Mouse (Mus musculus): ENCODE results near the gene Nckap5. TPM values are rescaled to one million over a fixed set of nuclear protein-coding genes. Genes with fewer than 3 reads are reported as not detected.

Nckap5 gene
- polyA plus RNA-seq, 1 experiment from 2014 or later: 16.6 TPM

DNA sequence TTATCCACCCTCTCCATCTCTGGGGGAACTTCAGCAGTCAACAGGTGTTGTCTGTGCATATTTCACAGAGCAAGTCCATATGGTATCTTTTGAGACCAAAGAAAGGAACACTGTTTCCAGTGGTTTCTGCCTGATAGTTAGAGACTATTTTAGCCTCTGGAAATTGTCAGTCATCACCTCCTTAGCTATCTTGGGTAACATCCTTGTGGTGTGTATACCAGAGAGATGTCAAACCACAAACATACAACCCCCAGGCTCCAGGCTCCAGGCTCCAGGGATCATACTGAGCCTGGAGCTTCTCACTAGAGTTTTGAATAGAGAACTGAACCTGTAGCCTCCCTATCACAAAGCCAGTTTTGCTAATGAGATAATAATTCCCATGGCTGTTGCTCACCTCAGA is 252.4 kb downstream of the Nckap5 start:
- Histone ChIP-seq H3K9ac (ENCODE audit: low read length) (no peak overlapping the region), H3K4me1 (ENCODE audit: control insufficient read depth, insufficient read depth, low read length) (peaks cover 12% of the 10 kb centered on the region), H3K36me3 (ENCODE audit: control insufficient read depth, insufficient read depth, low read length) (no peaks in the 10 kb centered on the region), H3K4me2 (ENCODE audit: low read length) (no peak overlapping the region), H3K27me3 (replicated peaks; ENCODE audit: control insufficient read depth, insufficient read depth, low read length) (no peaks in the 10 kb centered on the region), H3K27ac (ENCODE audit: low read depth, low read length) (no peak overlapping the region), H3K9me3 (replicated peaks; ENCODE audit: control insufficient read depth, low read length) (no peaks in the 10 kb centered on the region), H3K4me3 (ENCODE audit: low read depth, low read length) (no peak overlapping the region)
- no peak for DNase-seq (ENCODE audit: low spot score)
- no peak for ATAC-seq

DNA sequence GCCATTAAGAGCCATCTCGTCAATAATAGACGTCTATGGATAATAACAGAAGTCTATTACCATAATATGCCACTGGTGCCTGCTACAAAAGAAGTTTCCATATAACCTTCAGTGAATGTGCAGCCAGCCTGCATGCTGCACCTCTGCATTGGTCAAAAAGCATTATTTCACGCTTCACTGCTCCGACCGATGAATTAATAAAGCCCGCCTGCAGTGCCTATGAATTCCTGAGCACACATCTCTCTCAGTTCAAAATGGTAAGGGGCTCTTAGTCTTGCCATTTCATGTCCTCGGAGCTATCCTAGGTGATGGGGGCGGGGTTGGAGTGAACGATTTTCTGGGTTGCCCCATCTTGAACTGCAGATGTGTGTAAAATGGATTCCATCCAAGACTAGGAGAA is 256.3 kb downstream of the Nckap5 start:
- 22% methylated on average over 9 of the region's 9 CpGs for WGBS
- Histone ChIP-seq H3K36me3 (ENCODE audit: control insufficient read depth, insufficient read depth, low read length) (no peaks in the 10 kb centered on the region), H3K4me3 (ENCODE audit: low read depth, low read length) (no peak overlapping the region), H3K9ac (ENCODE audit: low read length) (no peak overlapping the region), H3K27ac (ENCODE audit: low read depth, low read length) (no peak overlapping the region), H3K4me1 (ENCODE audit: control insufficient read depth, insufficient read depth, low read length) (peaks cover 17% of the 10 kb centered on the region), H3K27me3 (replicated peaks; ENCODE audit: control insufficient read depth, insufficient read depth, low read length) (no peaks in the 10 kb centered on the region), H3K4me2 (ENCODE audit: low read length) (0 out of 2 replicates have a peak overlapping the region, but pooled peaks have one; percentile 13), H3K9me3 (replicated peaks; ENCODE audit: control insufficient read depth, low read length) (no peaks in the 10 kb centered on the region)
- peak; percentile 52 for ATAC-seq
- peak; percentile 52 for DNase-seq (ENCODE audit: low spot score)

DNA sequence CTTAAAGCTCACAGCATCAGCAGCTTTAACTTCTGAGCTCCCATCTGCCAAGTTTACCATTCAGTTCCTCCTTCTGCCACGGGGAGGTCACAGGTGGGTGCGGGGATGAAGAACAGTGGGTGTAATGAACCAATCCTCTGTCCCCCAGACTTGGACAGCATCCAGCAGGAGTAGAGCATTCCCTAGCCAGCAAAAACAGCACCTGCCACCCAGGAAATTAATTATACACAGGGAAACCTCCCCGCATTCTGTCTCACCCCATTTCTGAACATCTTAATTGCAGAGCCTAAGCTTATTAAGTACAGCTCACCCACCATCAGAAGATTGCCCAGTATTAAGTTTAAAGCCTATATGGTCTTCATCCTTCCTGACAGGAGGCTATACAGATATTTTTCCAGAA is 256.9 kb downstream of the Nckap5 start:
- no peaks in the 10 kb centered on the region for H3K27me3 ChIP-seq (replicated peaks; ENCODE audit: control insufficient read depth, insufficient read depth, low read length)
- no peak overlapping the region for H3K9ac ChIP-seq (ENCODE audit: low read length)
- H3K27ac ChIP-seq (ENCODE audit: low read depth, low read length): 0 out of 2 replicates have a peak overlapping the region, but pooled peaks have one; percentile 9
- H3K4me1 ChIP-seq (ENCODE audit: control insufficient read depth, insufficient read depth, low read length): peaks cover 17% of the 10 kb centered on the region
- H3K36me3 ChIP-seq (ENCODE audit: control insufficient read depth, insufficient read depth, low read length): no peaks in the 10 kb centered on the region
- H3K4me2 ChIP-seq (ENCODE audit: low read length): 0 out of 2 replicates have a peak overlapping the region, but pooled peaks have one; percentile 9
- ATAC-seq: peak; percentile 87
- 11% methylated on average over 3 of the region's 3 CpGs for WGBS
- DNase-seq (ENCODE audit: low spot score): peak; percentile 88
- no peak overlapping the region for H3K4me3 ChIP-seq (ENCODE audit: low read depth, low read length)
- H3K9me3 ChIP-seq (replicated peaks; ENCODE audit: control insufficient read depth, low read length): no peaks in the 10 kb centered on the region

DNA sequence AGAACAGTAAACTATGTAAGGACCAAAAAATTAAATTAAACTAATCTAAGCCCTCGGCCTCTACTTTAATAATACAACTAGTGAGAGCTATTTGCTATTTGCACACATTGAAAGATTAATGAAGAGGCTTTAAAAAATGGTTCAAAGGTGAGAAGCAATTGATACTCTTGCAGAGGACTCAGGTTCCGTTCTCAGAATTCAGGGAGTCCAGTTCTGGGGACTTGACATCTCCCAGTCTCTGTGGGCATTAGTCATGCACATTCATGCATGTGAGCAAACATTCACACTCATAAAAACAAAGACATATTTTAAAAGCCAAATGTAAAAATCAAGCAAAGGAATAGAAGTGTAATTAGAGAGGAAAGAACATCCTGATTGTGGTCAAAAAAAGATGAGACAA is 257.5 kb downstream of the Nckap5 start:
- Histone ChIP-seq H3K9me3 (replicated peaks; ENCODE audit: control insufficient read depth, low read length) (no peaks in the 10 kb centered on the region), H3K9ac (ENCODE audit: low read length) (no peak overlapping the region), H3K4me2 (ENCODE audit: low read length) (no peak overlapping the region), H3K27me3 (replicated peaks; ENCODE audit: control insufficient read depth, insufficient read depth, low read length) (no peaks in the 10 kb centered on the region), H3K27ac (ENCODE audit: low read depth, low read length) (no peak overlapping the region), H3K4me1 (ENCODE audit: control insufficient read depth, insufficient read depth, low read length) (peaks cover 17% of the 10 kb centered on the region), H3K36me3 (ENCODE audit: control insufficient read depth, insufficient read depth, low read length) (no peaks in the 10 kb centered on the region), H3K4me3 (ENCODE audit: low read depth, low read length) (no peak overlapping the region)
- no peak for ATAC-seq
- no peak for DNase-seq (ENCODE audit: low spot score)
- 69% methylated on average over 2 of the region's 2 CpGs for WGBS

DNA sequence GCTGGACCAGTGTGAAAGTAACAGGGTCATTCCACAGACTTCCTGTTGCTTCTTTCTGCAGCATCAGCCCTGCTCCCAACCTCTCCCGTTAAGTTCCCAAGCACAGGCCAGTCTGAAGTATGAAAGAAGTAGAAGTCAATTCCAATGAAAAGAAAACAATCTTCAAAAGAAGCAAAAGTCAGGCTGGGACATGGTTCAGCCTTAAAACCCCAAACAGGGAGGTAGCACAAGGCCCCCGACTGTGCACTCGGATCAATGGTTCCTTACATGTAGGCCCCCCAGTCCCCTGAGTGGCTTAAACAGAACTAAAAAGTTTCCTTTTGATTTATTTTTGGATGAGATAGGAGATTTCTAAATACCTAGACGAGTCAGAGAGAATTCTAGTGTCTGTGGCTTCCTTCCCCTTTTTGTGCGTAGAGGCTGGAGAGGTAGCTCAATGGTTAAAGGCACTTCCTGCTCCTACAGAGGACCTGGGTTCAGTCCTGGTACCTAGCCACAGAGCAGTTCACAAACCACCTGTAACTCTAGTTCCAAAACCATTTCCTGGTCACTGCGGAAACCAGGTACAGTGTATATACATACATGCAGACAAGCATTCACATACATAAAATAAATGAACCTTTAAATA is 260.9 kb downstream of the Nckap5 start:
- whole genome bisulfite sequencing: 90% methylated on average over 6 of the region's 6 CpGs
- H3K9ac ChIP-seq (ENCODE audit: low read length): no peak overlapping the region

DNA sequence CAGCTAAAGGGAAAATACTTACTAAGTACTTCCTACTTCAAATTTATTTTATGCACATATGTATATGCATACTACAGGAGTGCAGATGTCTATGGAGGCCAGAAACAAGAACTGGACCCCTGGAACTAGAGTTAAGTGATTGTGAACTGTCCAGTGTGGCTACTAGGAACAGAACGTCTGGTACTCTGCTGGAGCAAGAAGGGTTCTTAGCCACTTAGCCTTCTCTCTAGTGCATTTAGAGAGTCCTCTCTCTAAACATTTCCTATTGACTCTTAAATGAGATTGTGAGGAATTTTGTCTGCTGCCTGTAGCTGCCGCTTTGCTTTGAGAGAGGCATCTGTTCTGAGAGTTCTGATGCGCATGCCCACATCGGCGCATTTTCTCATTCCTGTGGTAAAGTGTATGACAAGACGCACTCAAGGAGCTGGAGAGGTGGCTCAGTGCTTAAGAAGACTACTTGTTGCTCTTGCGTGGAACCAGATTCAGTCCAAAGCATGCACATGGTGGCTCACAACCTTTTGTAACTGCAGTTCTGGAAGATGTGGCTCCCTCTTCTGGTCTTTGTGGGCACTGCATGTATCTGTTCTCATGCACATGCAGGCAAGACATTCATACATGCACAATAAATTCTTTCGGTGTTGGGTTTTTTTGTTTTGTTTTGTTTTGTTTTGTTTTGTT is 261.9 kb downstream of the Nckap5 start:
- Histone ChIP-seq H3K27ac (ENCODE audit: low read depth, low read length) (no peak overlapping the region), H3K36me3 (ENCODE audit: control insufficient read depth, insufficient read depth, low read length) (no peaks in the 10 kb centered on the region), H3K4me1 (ENCODE audit: control insufficient read depth, insufficient read depth, low read length) (peaks cover 8% of the 10 kb centered on the region), H3K9me3 (replicated peaks; ENCODE audit: control insufficient read depth, low read length) (no peaks in the 10 kb centered on the region), H3K9ac (ENCODE audit: low read length) (no peak overlapping the region), H3K27me3 (replicated peaks; ENCODE audit: control insufficient read depth, insufficient read depth, low read length) (no peaks in the 10 kb centered on the region), H3K4me3 (ENCODE audit: low read depth, low read length) (no peak overlapping the region), H3K4me2 (ENCODE audit: low read length) (no peak overlapping the region)
- ATAC-seq (no peak), DNase-seq (ENCODE audit: low spot score) (no peak)
- 92% methylated on average over 8 of the region's 8 CpGs for WGBS

More for the DNA sequence above, 260.9 kb downstream of the Nckap5 start:
- no peak for DNase-seq (ENCODE audit: low spot score)
- no peak overlapping the region for H3K4me3 ChIP-seq (ENCODE audit: low read depth, low read length)
- no peak overlapping the region for H3K27ac ChIP-seq (ENCODE audit: low read depth, low read length)
- no peaks in the 10 kb centered on the region for H3K36me3 ChIP-seq (ENCODE audit: control insufficient read depth, insufficient read depth, low read length)
- ATAC-seq: no peak
- H3K4me1 ChIP-seq (ENCODE audit: control insufficient read depth, insufficient read depth, low read length): peaks cover 17% of the 10 kb centered on the region
- no peaks in the 10 kb centered on the region for H3K9me3 ChIP-seq (replicated peaks; ENCODE audit: control insufficient read depth, low read length)
- no peaks in the 10 kb centered on the region for H3K27me3 ChIP-seq (replicated peaks; ENCODE audit: control insufficient read depth, insufficient read depth, low read length)
- no peak overlapping the region for H3K4me2 ChIP-seq (ENCODE audit: low read length)

DNA sequence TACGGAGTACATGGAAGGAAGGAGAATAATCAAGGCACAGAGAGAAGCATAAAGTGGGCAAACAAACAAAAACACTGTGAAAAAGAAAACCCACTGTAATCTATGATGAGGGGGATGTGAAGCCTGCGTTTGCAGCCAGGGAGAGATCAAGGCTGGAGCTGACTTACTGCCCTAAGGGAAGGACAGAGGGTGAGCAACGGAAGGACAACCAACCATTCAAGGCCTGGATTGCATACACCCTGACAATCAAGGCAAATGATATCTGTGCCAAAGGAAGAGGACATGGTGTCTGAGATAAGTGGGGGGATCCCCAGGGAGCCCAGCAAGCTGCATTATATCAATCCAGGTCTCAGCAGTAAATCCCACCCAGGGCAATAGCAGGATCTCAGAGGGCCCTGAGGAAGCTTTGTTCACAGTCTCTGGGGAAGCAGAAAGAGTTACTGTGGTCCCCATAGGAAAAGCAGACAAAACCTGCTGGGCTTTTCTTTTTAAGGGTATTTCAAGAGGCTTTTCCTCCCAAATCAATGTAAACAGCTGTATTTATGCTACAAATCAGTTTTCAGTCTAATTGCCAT is 265.4 kb downstream of the Nckap5 start:
- no peak for ATAC-seq
- H3K4me3 ChIP-seq (ENCODE audit: low read depth, low read length): no peak overlapping the region
- H3K4me1 ChIP-seq (ENCODE audit: control insufficient read depth, insufficient read depth, low read length): no peaks in the 10 kb centered on the region
- DNase-seq (ENCODE audit: low spot score): no peak
- no peaks in the 10 kb centered on the region for H3K36me3 ChIP-seq (ENCODE audit: control insufficient read depth, insufficient read depth, low read length)
- H3K9me3 ChIP-seq (replicated peaks; ENCODE audit: control insufficient read depth, low read length): no peaks in the 10 kb centered on the region
- no peak overlapping the region for H3K4me2 ChIP-seq (ENCODE audit: low read length)
- 61% methylated on average over 3 of the region's 3 CpGs for WGBS
- H3K9ac ChIP-seq (ENCODE audit: low read length): no peak overlapping the region
- no peaks in the 10 kb centered on the region for H3K27me3 ChIP-seq (replicated peaks; ENCODE audit: control insufficient read depth, insufficient read depth, low read length)
- H3K27ac ChIP-seq (ENCODE audit: low read depth, low read length): no peak overlapping the region

DNA sequence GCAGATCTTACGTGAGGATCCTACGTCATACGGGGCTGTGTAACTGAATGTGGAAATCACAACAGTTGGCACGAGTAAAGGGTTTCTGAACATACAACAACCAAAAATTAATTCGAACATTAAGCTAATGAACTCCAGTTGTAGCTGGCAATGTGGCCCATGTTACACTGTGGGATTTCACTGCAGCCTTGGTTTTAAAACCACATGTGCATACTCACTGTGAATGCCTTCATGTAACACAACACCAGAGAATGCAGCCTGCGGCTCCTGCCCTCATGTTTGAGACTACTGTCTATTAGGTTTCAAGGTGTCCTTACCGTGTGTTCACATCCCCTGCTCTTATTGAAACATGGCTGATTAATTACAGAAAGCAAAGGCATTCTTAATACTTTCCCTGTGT is 269.7 kb downstream of the Nckap5 start:
- no peak overlapping the region for H3K4me3 ChIP-seq (ENCODE audit: low read depth, low read length)
- no peaks in the 10 kb centered on the region for H3K9me3 ChIP-seq (replicated peaks; ENCODE audit: control insufficient read depth, low read length)
- peaks cover 9% of the 10 kb centered on the region; the same call in 1 of the 2 replicates for H3K4me1 ChIP-seq (ENCODE audit: control insufficient read depth, insufficient read depth, low read length)
- H3K36me3 ChIP-seq (ENCODE audit: control insufficient read depth, insufficient read depth, low read length): no peaks in the 10 kb centered on the region
- H3K4me2 ChIP-seq (ENCODE audit: low read length): no peak overlapping the region
- 64% methylated on average over 7 of the region's 7 CpGs for WGBS
- H3K27ac ChIP-seq (ENCODE audit: low read depth, low read length): no peak overlapping the region
- no peak for ATAC-seq
- no peaks in the 10 kb centered on the region for H3K27me3 ChIP-seq (replicated peaks; ENCODE audit: control insufficient read depth, insufficient read depth, low read length)
- no peak overlapping the region for H3K9ac ChIP-seq (ENCODE audit: low read length)
- DNase-seq (ENCODE audit: low spot score): no peak

DNA sequence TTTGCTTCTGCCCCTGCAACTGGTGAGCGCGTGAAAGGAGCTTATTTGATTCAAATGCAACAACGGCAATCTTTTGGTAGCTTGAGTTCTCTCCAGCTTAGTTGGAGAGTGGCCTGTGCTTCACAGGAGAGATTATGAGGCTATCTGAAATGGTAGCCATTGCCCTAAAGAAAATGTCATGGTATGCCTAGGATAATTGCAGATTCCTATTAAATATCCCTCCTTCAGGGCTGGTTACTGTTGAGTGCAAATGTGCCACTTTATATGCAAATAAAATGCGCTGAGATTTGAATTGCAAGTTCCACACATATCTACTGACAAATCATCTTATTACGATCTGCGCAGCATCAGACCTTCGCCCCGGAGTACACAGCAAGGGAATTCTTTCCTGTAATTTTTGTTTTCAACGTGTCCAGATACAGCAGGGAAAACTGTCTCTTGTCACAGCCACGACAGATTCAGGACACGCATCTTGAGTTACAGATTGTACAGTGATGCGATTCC is 272.8 kb downstream of the Nckap5 start:
- 54% methylated on average over 12 of the region's 12 CpGs for WGBS
- Histone ChIP-seq H3K27me3 (replicated peaks; ENCODE audit: control insufficient read depth, insufficient read depth, low read length) (no peaks in the 10 kb centered on the region), H3K36me3 (ENCODE audit: control insufficient read depth, insufficient read depth, low read length) (no peaks in the 10 kb centered on the region), H3K27ac (ENCODE audit: low read depth, low read length) (no peak overlapping the region), H3K4me3 (ENCODE audit: low read depth, low read length) (no peak overlapping the region), H3K4me1 (ENCODE audit: control insufficient read depth, insufficient read depth, low read length) (peaks cover 9% of the 10 kb centered on the region; the same call in 1 of the 2 replicates), H3K9ac (ENCODE audit: low read length) (no peak overlapping the region; the same call in 1 of the 2 replicates), H3K4me2 (ENCODE audit: low read length) (no peak overlapping the region; the same call in 1 of the 2 replicates), H3K9me3 (replicated peaks; ENCODE audit: control insufficient read depth, low read length) (no peaks in the 10 kb centered on the region)
- DNase-seq (ENCODE audit: low spot score): peak; percentile 41
- ATAC-seq: 0 out of 2 replicates have a peak, but pooled peaks have one; percentile 42

Data from forebrain, embryonic 14.5 days (tissue).